Mouse (Mus musculus) midbrain, embryonic 16.5 days (tissue): ENCODE measurements around the gene Ctsl. TPM values are rescaled to one million over a fixed set of nuclear protein-coding genes. Genes with fewer than 3 reads are reported as not detected.

Source experiments
- ATAC-seq: fragments of 200-750 bp; cut with Nextera tagmentation; 2 replicates; pipeline ENCODE4 v1.8.0; 2017; ENCODE audit warnings: moderate TSS enrichment
- H3K27ac ChIP-seq: fragments of 300-500 bp; sonication (generic); 2 replicates; pipeline ENCODE4 v1.5.1; 2014; ENCODE audit warnings: mild to moderate bottlenecking, low read length, mixed read lengths
- H3K27me3 ChIP-seq: fragments of 300-500 bp; sonication (generic); 2 replicates; pipeline ENCODE4 v1.6.1; 2014; ENCODE audit warnings: low read depth, low read length, mixed read lengths; ENCODE audit not compliant: control insufficient read depth, insufficient read depth
- H3K36me3 ChIP-seq: fragments of 300-500 bp; sonication (generic); 2 replicates; pipeline ENCODE4 v1.6.1; 2014; ENCODE audit warnings: mild to moderate bottlenecking, low read length, moderate library complexity, mixed read lengths; ENCODE audit not compliant: control insufficient read depth, insufficient read depth
- H3K4me1 ChIP-seq: fragments of 300-500 bp; sonication (generic); 2 replicates; pipeline ENCODE4 v1.6.1; 2014; ENCODE audit warnings: mild to moderate bottlenecking, low read length, mixed read lengths; ENCODE audit not compliant: control insufficient read depth, insufficient read depth
- H3K4me2 ChIP-seq: fragments of 300-500 bp; sonication (generic); 2 replicates; pipeline ENCODE4 v1.6.1; 2014; ENCODE audit warnings: mild to moderate bottlenecking, low read length, mixed read lengths
- H3K4me3 ChIP-seq: fragments of 300-500 bp; sonication (generic); 2 replicates; pipeline ENCODE4 v1.5.1; 2014; ENCODE audit warnings: low read depth, mild to moderate bottlenecking, low read length, moderate library complexity, mixed read lengths
- H3K9ac ChIP-seq: fragments of 300-500 bp; sonication (generic); 2 replicates; pipeline ENCODE4 v1.6.1; 2014; ENCODE audit warnings: low read depth, low read length, mixed read lengths
- H3K9me3 ChIP-seq: fragments of 300-500 bp; sonication (generic); replicated peaks from 2 replicates; pipeline ENCODE4 v1.6.1; 2014; ENCODE audit warnings: mild to moderate bottlenecking, low read length, mixed read lengths; ENCODE audit not compliant: control insufficient read depth, poor library complexity, severe bottlenecking
- WGBS: fragments of 180-500 bp; shearing (Covaris S2); extraction: QIAGEN DNeasy Blood & Tissue Kit; methylation state at CpG from one replicate; pipeline ENCODE4 v1.1.7; 2014; 5-methylcytosine and 5-hydroxymethylcytosine counted together
- polyA plus RNA-seq: library from polyadenylated mRNA; unstranded; fragments of >200 nt; fragmentation: Nextera tagmentation; extraction: Ambion mirVana; gene quantifications from 2 replicates; pipeline ENCODE4 v1.2.1, GENCODE M21; 2015

Ctsl gene
- polyA plus RNA-seq, 1 experiment from 2014 or later, result 163 TPM

DNA sequence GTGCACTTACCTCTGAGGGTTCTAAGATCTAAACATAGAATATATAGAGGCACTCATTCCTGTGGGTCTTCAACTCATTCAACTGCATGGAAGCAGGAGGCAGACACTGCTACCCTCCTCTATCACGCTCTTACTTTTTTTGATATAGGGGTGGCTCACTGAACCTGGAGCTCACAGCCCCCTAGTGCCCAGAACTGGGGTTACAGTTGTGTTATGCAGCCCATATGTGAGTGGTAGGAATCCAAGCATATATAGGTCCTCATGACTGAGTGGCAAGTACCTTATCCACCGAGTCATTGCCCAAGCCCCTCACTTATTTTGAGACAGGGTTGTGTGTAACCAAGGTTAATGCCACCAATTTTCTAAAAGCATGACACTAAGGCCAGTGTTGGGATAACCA lies 6.4 kb downstream of the Ctsl start:
- Histone ChIP-seq H3K4me1 (peaks cover 8% of the 10 kb centered on the region), H3K27ac (no peak overlapping the region), H3K9me3 (no peaks in the 10 kb centered on the region), H3K4me2 (no peak overlapping the region), H3K4me3 (no peak overlapping the region), H3K36me3 (peaks cover 30% of the 10 kb centered on the region), H3K27me3 (no peaks in the 10 kb centered on the region), H3K9ac (no peak overlapping the region)
- no peak for ATAC-seq
- 76% methylated on average over 2 of the region's 2 CpGs for WGBS

DNA sequence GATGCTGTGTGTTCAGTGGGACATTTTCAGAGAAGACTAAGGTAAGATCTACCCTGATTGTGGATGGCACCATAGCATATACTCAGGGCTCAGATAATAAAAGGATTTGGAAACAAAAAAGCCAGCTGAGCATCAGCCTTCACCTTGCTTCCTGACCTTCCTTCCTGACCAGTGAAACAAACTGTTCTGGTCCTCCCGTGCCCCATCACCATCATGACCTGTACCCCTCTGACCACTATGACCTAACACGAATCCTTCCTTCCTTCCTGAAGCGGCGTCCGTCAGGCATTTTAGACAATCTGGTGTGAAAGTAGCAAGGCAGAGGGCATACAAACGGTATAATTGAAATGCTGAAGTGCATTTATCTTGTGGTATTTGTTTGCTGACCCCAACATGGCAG lies 8.6 kb downstream of the Ctsl start:
- Histone ChIP-seq H3K27me3 (no peaks in the 10 kb centered on the region), H3K9me3 (no peaks in the 10 kb centered on the region), H3K4me2 (no peak overlapping the region), H3K36me3 (peaks cover 26% of the 10 kb centered on the region), H3K27ac (no peak overlapping the region), H3K4me3 (no peak overlapping the region), H3K9ac (no peak overlapping the region), H3K4me1 (no peaks in the 10 kb centered on the region)
- ATAC-seq, result no peak
- WGBS, result 87% methylated on average over 6 of the region's 6 CpGs

DNA sequence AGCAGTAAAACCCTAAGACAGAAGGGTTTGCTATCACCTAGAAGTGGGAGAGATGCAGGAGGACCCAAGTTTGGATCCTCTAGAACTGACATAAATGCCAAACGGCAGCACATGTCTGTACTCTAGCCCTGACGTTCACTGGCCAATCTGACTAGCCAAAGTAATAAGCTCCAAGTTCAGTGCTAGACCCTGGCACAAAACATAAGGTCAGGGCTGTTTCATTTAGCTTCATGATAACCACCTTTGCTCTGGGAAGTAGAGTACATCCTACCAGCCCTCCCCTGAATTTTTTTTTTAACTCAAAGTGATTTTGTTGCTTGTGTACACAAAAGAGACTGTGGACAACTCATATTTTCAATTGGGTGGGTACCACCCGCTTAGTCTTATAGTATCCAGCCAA lies 9.7 kb downstream of the Ctsl start:
- no peak overlapping the region for H3K27ac ChIP-seq
- ATAC-seq, result no peak
- WGBS, result 93% methylated on average over 3 of the region's 3 CpGs
- H3K36me3 ChIP-seq, result peaks cover 15% of the 10 kb centered on the region
- H3K9ac ChIP-seq, result no peak overlapping the region
- no peaks in the 10 kb centered on the region for H3K4me1 ChIP-seq
- no peaks in the 10 kb centered on the region for H3K9me3 ChIP-seq
- no peak overlapping the region for H3K4me2 ChIP-seq
- H3K4me3 ChIP-seq, result no peak overlapping the region
- H3K27me3 ChIP-seq, result no peaks in the 10 kb centered on the region

DNA sequence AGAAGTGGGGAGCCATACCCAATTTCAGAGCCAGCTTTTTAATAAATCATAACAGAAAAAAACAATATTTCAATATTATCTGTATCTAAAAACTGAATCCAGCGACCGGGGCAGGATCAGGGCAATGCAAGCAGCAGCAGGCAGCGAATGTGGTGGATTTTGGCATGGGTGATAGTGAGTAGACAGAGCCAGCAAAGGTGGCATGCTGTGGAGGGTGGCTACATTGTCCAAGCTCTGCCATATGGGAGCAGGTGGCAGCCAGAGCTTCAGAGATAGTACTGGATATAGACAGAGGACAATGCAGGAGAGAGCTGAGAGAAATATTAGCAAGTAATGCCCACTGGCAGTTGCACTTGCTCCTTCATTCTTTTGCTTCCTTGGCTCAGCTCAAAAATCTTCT lies 11.0 kb downstream of the Ctsl start:
- Histone ChIP-seq H3K9ac (no peak overlapping the region), H3K4me3 (no peak overlapping the region), H3K9me3 (no peaks in the 10 kb centered on the region), H3K4me1 (no peaks in the 10 kb centered on the region), H3K4me2 (no peak overlapping the region), H3K27ac (no peak overlapping the region), H3K27me3 (no peaks in the 10 kb centered on the region), H3K36me3 (peaks cover 9% of the 10 kb centered on the region)
- no peak for ATAC-seq
- WGBS, result 90% methylated on average over 3 of the region's 3 CpGs

DNA sequence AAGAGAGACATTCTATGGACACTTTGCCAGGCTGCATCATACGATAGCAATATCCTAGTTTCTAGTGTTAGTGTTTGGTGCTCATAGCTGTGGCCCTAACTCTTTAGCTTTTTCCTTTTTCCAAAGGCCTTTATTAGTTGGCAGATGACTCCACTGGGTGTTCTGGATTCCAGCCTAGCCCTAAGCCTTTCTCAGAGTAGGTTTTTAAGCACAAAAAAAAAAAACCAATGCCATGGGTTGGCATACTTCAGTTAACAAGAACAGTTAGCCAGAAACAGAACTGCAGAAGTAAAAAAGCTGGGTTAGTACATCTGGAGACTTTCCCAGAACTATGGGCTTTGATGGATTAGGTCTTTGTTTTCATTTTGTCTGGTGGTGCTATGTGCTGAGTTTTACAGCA lies 12.2 kb downstream of the Ctsl start:
- no peaks in the 10 kb centered on the region for H3K4me1 ChIP-seq
- WGBS, result 76% methylated on average over 1 of the region's 1 CpGs
- H3K4me2 ChIP-seq, result no peak overlapping the region
- no peaks in the 10 kb centered on the region for H3K27me3 ChIP-seq
- ATAC-seq, result no peak
- no peak overlapping the region for H3K4me3 ChIP-seq
- H3K27ac ChIP-seq, result no peak overlapping the region
- H3K9ac ChIP-seq, result no peak overlapping the region
- H3K9me3 ChIP-seq, result no peaks in the 10 kb centered on the region
- no peaks in the 10 kb centered on the region for H3K36me3 ChIP-seq

DNA sequence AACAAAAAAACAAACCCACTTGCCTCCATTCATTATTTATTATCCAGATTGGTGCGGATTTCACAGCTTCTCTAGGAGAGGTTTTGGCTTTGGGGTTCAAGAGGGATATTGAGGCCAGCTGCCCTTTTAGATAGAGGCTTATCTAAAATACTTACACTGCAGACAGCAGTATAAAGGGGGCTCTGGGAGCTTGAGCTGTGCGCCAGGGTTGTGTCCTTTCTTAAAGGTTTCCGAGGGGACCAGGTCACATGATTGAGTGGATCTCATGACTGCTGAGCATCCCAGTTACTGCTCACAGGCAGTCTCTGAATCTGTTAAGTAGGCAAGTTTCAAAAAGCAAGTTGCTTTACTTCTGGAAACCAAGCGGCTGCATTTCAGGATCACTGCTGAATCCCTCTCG lies 13.3 kb downstream of the Ctsl start:
- no peak overlapping the region for H3K4me2 ChIP-seq
- no peak overlapping the region for H3K4me3 ChIP-seq
- no peaks in the 10 kb centered on the region for H3K9me3 ChIP-seq
- 59% methylated on average over 5 of the region's 5 CpGs for WGBS
- H3K27ac ChIP-seq, result no peak overlapping the region
- no peaks in the 10 kb centered on the region for H3K36me3 ChIP-seq
- H3K9ac ChIP-seq, result no peak overlapping the region
- no peaks in the 10 kb centered on the region for H3K27me3 ChIP-seq
- no peaks in the 10 kb centered on the region for H3K4me1 ChIP-seq
- no peak for ATAC-seq

DNA sequence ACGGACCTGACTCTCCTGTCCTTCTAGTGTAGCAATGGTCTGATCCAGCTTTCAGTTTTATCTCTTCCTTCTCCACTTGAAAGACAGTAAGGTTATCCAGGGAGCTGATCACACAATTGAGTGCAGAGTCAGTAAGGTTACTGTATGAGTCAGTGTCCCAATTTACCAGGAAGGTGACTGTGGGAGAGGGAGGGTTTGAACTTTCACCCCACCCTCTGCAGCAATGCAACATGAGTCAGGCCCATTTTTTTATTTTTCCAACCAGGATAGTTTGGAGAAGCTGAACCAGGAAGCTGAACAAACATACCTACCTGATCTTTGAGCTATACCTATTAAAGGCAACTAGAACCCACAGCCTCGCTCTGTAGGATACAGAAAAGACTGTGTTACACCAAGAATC lies 21.2 kb downstream of the Ctsl start:
- Histone ChIP-seq H3K36me3 (no peaks in the 10 kb centered on the region), H3K9ac (no peak overlapping the region), H3K9me3 (no peaks in the 10 kb centered on the region), H3K27ac (no peak overlapping the region), H3K4me1 (no peaks in the 10 kb centered on the region), H3K4me3 (no peak overlapping the region), H3K27me3 (no peaks in the 10 kb centered on the region), H3K4me2 (no peak overlapping the region)
- no peak for ATAC-seq
- WGBS, result 78% methylated on average over 2 of the region's 2 CpGs

DNA sequence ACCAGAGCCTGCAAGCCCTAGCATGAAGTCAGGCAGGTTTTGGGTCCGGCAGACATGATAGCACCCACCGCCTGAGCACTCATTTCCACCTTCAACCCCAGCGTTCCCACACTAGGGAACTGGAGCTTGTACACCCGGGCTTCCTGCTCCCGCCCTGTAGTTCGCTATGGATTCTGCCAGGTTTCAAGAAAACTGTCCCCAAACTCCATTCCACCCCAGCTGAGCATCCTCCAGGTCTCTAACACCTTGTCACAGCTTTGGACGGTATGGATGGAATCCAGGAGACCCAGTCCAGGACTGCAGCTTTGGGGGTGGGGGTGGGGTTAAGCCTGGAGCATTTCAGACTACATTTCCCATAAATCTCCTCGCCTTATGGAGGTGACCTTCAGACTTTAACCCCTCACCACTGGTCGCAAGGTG lies 26.6 kb downstream of the Ctsl start:
- Histone ChIP-seq H3K9me3 (no peaks in the 10 kb centered on the region), H3K4me1 (peaks cover 2% of the 10 kb centered on the region; the same call in 1 of the 2 replicates), H3K27ac (no peak overlapping the region), H3K4me2 (peak overlapping the region; percentile 82), H3K36me3 (no peaks in the 10 kb centered on the region), H3K27me3 (no peaks in the 10 kb centered on the region), H3K9ac (peak overlapping the region; percentile 77), H3K4me3 (peak overlapping the region; percentile 57)
- 3% methylated on average over 9 of the region's 9 CpGs for WGBS
- peak; percentile 94 for ATAC-seq

DNA sequence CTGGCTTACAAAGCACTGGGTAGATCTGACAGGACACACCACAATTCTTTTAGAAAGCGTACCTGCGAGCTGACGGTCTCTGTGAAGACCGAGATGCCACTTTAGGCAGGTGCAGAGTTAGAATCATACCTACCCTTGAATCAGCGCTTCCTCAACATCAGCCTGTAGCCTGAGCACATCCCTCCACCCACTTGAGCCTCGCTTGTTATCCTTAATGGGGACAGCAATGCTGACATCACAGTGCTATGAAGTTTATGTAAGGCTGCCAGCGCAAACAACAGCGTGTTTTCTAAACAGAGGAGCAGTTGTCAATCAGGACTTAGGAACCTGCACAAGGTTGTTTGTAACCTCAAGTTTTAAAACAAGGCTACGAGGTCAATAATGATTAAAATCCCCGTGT lies 27.1 kb downstream of the Ctsl start:
- peak overlapping the region; percentile 57 for H3K4me3 ChIP-seq
- peaks cover 2% of the 10 kb centered on the region; the same call in 1 of the 2 replicates for H3K4me1 ChIP-seq
- H3K4me2 ChIP-seq, result peak overlapping the region; percentile 82
- ATAC-seq, result peak; percentile 76
- WGBS, result 21% methylated on average over 10 of the region's 10 CpGs
- no peaks in the 10 kb centered on the region for H3K36me3 ChIP-seq
- peak overlapping the region; percentile 77 for H3K9ac ChIP-seq
- H3K9me3 ChIP-seq, result no peaks in the 10 kb centered on the region
- H3K27ac ChIP-seq, result no peak overlapping the region
- no peaks in the 10 kb centered on the region for H3K27me3 ChIP-seq
